Mouse (Mus musculus) lung, adult 2 months (tissue): ENCODE measurements around the gene Dennd4b.

Experiments
- CTCF ChIP-seq: fragments of 200-500 bp; IDR thresholded peaks from 2 replicates; pipeline ENCODE4 v1.5.1; 2011; ENCODE audit warnings: mild to moderate bottlenecking, low read length, control low read depth; ENCODE audit not compliant: insufficient read depth
- POLR2A ChIP-seq: fragments of 200-500 bp; IDR thresholded peaks from 2 replicates; pipeline ENCODE4 v1.6.1; 2011; ENCODE audit warnings: low read depth, mild to moderate bottlenecking, control low read depth, low read length, borderline replicate concordance; ENCODE audit errors: extremely low read depth

DNA sequence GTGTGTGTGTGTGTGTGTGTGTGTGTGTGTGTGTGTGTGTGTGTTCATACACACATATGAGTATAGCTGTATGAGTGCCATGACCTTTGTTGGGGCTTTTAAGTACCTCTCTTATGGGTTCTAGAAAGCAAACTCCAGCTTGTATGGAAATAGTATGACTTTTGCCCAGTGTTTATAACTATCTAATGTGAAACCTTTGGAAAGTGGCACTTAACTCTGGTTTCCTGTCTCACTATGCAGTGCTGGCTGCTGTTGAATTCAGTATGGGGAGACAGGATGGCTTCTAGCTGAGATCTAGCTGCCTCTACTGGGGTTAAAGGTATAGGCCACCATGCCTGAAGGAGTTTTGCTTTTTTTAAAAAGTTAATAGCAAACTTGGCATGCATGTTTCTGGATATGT is 44.6 kb downstream of the Dennd4b start:
- no peak for TF ChIP-seq CTCF
- no peak for TF ChIP-seq POLR2A
